Mouse (Mus musculus): ENCODE data around the gene Hmgb1.

Hmgb1 gene

GRCm38 (mm10) chr5:149027389-149027788 lies 156.9 kb downstream of the Hmgb1 start:
- DNase-seq (ENCODE audit: low spot score in 2 of 2), result no peak

GRCm38 (mm10) chr5:149021120-149021519 lies 163.2 kb downstream of the Hmgb1 start:
- no peak for DNase-seq (ENCODE audit: low spot score in 2 of 2)

DNA sequence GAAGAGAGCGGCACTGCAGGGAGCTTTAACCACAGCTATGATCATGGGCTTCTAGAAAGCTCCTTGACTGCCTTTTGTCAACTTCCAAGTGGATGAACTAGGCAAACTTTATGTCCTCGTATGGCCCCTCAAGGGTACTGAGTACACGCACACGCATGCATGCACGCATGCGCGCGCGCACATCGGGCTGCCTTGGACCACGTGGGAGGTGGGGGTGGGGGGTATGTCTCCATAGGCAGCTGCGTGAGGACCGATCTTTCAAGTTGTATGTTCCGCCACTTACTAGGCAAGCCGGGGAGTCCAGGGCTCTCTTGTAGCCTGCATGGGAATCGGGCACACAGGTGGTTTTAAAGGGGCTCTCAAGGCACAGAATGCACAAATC lies 163.6 kb downstream of the Hmgb1 start:
- DNase-seq (ENCODE audit: low spot score in 2 of 2), result no peak

DNA sequence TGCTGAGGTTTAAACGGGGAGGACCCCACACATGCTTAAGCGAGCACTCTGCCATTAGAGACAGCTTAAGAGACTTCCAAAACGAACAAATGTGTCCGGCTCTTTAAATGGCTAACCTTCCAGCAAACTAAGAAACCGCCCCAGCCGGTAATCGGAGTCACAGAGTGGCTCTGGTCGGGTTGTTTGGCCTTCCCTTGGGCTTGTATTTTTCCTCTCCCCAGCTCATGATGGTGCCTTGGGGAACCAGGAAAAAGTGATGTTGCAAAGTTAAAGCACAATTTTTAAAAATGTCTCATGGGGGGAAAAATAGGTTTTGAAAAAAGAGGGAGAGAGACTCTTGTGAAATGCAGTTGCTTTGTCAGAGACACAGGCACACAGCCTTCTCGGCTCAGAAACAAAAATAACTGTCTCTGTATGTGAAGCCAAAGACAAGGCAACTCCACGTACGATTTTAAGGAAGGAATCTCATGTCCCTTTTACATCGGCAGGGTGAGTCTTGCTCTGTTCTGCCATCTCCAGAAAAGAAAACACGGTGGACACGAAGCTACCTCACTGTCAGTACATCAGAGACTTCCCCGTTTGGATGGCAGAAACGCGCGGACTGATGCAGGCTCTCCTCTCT lies 164.1 kb downstream of the Hmgb1 start:
- DNase-seq (ENCODE audit: low spot score in 2 of 2), result no peak

DNA sequence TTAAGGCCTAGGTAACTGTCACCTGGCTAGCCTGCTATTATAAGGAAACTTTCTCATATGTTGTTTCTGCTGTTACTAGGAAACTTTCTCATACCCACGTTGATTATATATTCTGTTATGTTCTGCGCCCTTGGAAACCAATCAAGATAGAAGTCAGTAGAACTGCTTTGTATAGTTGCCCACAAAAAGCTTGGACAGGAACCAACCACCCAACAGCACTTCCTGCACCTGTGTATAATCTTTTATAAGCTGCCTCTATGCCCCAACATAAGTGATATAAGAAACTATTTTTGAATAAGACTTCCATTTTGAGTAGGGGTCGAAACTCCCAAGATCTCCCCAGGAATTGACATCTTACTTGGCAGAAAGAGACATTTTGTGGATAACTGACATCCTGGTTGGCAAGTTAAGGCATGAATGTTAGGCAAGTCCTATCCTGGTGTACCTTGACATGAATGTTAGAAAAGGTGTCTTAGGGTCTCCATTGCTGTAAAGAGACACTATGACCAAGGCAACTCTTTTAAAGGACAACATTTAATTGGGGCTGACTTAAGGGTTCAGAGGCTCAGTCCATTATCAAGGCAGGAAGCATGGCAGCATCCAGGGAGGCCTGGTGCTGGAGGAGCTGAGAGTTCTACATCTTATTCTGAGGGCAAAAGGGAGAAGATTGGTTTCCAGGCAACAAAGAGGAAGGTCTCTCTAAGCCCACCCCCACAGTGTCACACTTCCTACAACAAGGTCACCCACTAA lies 166.4 kb downstream of the Hmgb1 start:
- DNase-seq (ENCODE audit: low spot score in 2 of 2), result no peak

GRCm38 (mm10) chr5:149017181-149017580 lies 167.1 kb downstream of the Hmgb1 start:
- DNase-seq (ENCODE audit: low spot score in 2 of 2), result no peak

DNA sequence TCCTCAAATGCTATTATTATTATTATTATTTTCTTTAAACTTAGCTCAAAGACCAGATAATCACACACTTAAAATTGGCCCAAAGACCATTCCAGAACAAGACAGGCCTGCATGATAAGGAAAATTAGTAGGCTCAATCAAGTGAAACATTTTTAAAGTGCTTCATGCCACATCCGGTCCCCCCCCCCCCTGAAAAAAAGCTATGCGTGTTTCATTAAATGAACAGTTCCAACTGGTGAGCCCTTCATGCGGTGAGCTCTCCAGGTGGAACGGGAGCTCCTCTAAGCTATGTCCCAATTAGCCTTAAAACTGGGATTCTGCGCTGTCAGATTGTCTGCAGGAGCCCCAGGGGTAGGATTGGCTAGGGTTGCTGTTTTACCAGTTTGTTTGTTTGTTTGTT lies 168.0 kb downstream of the Hmgb1 start:
- no peak for DNase-seq (ENCODE audit: low spot score in 2 of 2)

GRCm38 (mm10) chr5:149015335-149016201 lies 168.7 kb downstream of the Hmgb1 start:
- DNase-seq (ENCODE audit: low spot score in 2 of 2), result no peak

- DNase-seq (ENCODE audit: low spot score in 2 of 2), result peak in 1 of 2 experiments; percentile 35
Measured at GRCm38 (mm10) chr5:149014600-149015268, 169.6 kb downstream of the Hmgb1 start.

- no peak for DNase-seq (ENCODE audit: low spot score in 2 of 2)
Measured at GRCm38 (mm10) chr5:149013817-149014508, 170.3 kb downstream of the Hmgb1 start.

DNA sequence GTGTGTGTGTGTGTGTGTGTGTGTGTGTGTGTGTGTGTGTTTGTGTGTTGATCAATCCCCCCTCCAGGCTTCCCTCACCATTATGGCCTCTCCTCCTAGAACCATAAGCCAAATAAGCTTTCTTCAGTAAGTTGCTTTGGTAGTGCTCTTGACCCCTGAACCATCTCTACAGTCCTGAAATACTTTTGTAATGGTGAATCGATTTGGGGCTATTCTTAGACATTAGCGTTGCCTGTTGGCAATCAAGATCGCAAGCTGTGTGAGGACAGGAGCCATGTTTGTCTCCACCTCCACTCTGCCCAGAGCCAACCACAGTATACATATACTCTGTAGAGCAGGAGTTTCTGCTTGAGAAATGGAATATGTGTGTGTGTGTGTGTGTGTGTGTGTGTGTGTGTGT lies 175.2 kb downstream of the Hmgb1 start:
- DNase-seq (ENCODE audit: low spot score in 2 of 2), result no peak

DNA sequence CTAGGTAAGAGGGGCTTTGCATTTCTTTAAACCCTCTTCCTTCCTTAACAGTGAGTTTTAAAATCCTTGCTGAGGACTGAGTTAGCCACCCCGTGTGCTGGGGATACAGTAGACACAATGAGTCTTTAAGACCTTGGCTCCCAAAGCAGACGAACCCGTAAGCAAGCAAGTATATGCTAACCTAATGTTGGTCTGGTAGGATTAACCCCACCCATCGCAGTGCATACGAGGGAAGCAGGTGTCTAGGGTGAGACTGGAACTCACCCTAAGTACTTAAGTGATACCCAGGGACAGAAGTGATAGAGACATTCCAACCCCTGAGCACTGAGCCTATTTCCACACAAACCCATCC lies 177.0 kb downstream of the Hmgb1 start:
- no peak for DNase-seq (ENCODE audit: low spot score in 2 of 2)

DNA sequence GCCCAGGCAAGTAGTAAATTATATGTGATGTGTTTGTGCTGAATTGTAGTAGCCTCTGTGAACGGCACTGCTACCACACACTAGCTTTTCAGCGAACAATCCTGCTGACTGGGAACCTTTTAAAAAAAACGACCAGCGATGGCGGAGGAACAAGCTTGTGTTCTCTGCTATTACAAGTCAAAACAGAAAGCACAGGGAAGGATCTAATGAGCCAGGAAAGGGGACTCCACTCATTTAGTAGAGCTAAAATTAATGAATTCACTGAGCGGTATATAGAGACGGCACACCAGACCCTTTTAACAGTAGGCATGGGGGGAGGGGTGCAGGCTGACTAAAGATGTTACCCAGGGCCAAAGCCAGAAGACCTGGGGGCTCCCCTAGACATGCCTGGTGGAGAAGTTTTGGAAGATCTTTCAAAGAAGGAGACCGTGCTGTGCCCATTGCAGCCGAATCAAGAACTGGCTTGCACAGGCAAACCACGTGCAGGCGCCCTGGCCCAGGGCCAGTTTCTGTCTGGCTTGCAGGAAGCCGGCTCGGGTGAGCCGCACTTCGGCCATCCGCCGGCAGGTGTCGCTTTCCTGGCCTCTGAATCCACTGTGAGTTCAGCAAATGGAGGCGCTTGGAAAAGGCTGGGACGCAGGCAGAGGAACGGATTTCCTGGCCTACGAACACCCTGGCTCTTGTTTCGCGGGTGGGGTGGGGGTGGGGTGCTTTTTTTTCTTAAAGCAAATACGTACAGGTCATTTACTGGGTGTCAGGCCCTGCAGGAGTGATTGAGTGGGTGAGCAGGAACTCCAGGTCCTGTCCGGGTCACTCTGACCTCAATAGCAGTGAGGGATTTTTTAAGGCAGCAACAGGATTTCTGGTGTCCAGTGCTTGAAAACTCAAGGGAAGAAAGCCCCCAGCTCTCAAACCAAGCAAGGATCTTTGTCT lies 177.7 kb downstream of the Hmgb1 start:
- peak; percentile 98 to 100 for DNase-seq (ENCODE audit: low spot score in 2 of 2)

- DNase-seq (ENCODE audit: low spot score in 2 of 2), result no peak
Measured at GRCm38 (mm10) chr5:149005701-149006361, 178.5 kb downstream of the Hmgb1 start.

DNA sequence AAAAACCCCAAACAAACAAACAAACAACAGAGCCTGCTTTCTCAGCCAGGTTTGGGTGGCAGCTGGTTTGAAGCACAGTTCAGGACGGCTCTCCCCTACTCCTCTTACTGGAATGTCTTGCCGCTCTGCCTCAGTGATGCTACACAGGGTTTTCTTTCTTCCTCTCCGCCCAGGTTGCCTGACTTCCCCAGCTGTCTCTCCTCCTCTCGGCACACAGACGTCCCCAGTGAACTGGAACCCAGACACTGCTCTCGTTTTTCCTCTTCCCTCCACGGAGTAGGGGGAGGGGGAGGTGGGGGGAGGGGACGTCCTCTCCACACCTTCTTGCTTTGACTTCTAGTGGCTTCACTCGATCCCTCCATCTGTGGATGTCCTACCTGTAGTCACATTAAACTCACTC lies 179.2 kb downstream of the Hmgb1 start:
- no peak for DNase-seq (ENCODE audit: low spot score in 2 of 2)

DNA sequence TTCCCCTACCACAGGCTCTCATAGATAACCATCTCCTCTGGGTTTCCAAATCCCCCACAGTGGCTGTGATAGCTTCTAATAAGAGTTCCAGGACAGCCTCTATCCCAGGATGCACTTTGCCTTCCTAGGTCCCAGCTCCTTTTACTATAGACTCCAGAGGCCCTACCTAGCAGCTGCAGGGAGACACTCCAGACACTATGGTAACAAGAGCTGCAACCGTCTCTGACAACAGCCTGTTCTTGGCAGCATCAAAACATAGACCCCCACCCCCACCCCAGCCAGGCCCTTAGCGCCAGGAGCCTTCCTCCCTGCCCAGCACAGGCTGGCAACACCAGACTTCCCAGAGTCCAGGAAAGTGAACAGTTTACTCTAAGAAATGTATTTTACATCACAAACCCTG lies 181.2 kb downstream of the Hmgb1 start:
- DNase-seq (ENCODE audit: low spot score in 2 of 2), result no peak

GRCm38 (mm10) chr5:149002803-149003115 lies 181.5 kb downstream of the Hmgb1 start:
- DNase-seq (ENCODE audit: low spot score in 2 of 2), result no peak

GRCm38 (mm10) chr5:149002034-149002802 lies 182.1 kb downstream of the Hmgb1 start:
- no peak for DNase-seq (ENCODE audit: low spot score in 2 of 2)

- no peak for DNase-seq (ENCODE audit: low spot score in 2 of 2)
Measured at GRCm38 (mm10) chr5:148999802-149000201, 184.5 kb downstream of the Hmgb1 start.
